Mouse (Mus musculus) heart, embryonic 15.5 days (tissue): ENCODE data around the gene Arl2. TPM values are rescaled to one million over a fixed set of nuclear protein-coding genes. Genes with fewer than 3 reads are reported as not detected.

Experiments
- ATAC-seq: fragments of 200-750 bp; cut with Nextera tagmentation; replicated peaks from 2 replicates; pipeline ENCODE4 v1.8.0; 2017; ENCODE audit warnings: low read depth, moderate TSS enrichment; ENCODE audit not compliant: insufficient number of reproducible peaks, insufficient read depth, low FRiP score
- H3K27ac ChIP-seq: fragments of 300-500 bp; sonication (generic); 2 replicates; pipeline ENCODE4 v1.5.1; 2015; ENCODE audit warnings: mild to moderate bottlenecking, inconsistent platforms
- H3K27me3 ChIP-seq: fragments of 300-500 bp; sonication (generic); 2 replicates; pipeline ENCODE4 v1.6.1; 2015; ENCODE audit warnings: inconsistent platforms
- H3K36me3 ChIP-seq: fragments of 300-500 bp; sonication (generic); 2 replicates; pipeline ENCODE4 v1.6.1; 2015; ENCODE audit warnings: mild to moderate bottlenecking, inconsistent platforms
- H3K4me1 ChIP-seq: fragments of 300-500 bp; sonication (generic); replicated peaks from 2 replicates; pipeline ENCODE4 v1.6.1; 2015; ENCODE audit warnings: inconsistent platforms
- H3K4me2 ChIP-seq: fragments of 300-500 bp; sonication (generic); 2 replicates; pipeline ENCODE4 v1.6.1; 2015; ENCODE audit warnings: inconsistent platforms, mild to moderate bottlenecking, moderate library complexity
- H3K4me3 ChIP-seq: fragments of 300-500 bp; sonication (generic); 2 replicates; pipeline ENCODE4 v1.5.1; 2015; ENCODE audit warnings: mild to moderate bottlenecking, inconsistent platforms
- H3K9ac ChIP-seq: fragments of 300-500 bp; sonication (generic); 2 replicates; pipeline ENCODE4 v1.6.1; 2015; ENCODE audit warnings: mild to moderate bottlenecking, inconsistent platforms
- H3K9me3 ChIP-seq: fragments of 300-500 bp; sonication (generic); replicated peaks from 2 replicates; pipeline ENCODE4 v1.6.1; 2016; ENCODE audit warnings: inconsistent platforms
- WGBS: fragments of 180-500 bp; shearing (Covaris S2); methylation state at CpG from one replicate; pipeline ENCODE4 v1.1.7; 2015; ENCODE audit warnings: mixed read lengths; 5-methylcytosine and 5-hydroxymethylcytosine counted together
- polyA plus RNA-seq: library from polyadenylated mRNA; unstranded; fragments of >200 nt; fragmentation: Nextera tagmentation; extraction: Ambion mirVana; gene quantifications from 2 replicates; pipeline ENCODE4 v1.2.1, GENCODE M21; 2015

Gene Arl2
- polyA plus RNA-seq, 1 experiment from 2014 or later, result 74.7 TPM

DNA sequence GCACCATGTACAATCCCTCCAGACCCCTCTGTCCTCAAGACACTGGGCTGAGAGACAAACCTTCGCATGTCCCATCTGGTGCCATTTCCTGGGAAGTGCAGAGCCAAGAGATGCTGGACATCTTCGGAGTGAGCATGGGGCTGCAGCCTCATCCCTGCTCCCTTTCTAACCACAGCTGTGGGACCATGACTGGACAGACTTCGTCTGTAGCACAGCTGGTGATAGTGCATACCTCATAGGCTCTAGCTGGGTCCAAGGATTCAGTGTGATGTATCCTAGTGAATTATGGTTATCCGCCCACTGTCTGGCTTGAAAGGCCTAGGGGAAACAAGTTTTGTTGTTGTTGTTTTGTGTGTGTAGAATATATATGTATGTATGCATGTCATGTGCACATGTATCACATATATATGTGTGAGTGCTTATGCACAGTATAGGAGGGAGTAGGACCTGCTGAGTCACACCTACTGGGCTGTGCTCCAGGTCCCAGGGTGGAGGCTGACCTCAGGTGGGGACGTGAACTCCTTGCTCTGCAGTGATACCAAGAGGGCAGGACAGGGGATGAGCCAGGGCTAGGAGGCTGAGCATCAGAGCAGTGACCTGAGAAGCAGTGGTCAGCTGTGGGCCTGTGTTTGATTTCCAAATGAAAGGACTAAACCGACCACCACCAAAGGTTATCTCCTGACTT is 39.0 kb downstream of the Arl2 start:
- ATAC-seq, result no peak
- no peak overlapping the region for H3K27ac ChIP-seq
- H3K4me2 ChIP-seq, result no peak overlapping the region
- H3K9ac ChIP-seq, result no peak overlapping the region
- no peaks in the 10 kb centered on the region for H3K9me3 ChIP-seq
- H3K36me3 ChIP-seq, result no peaks in the 10 kb centered on the region
- 70% methylated on average over 6 of the region's 6 CpGs for WGBS
- no peaks in the 10 kb centered on the region for H3K27me3 ChIP-seq
- H3K4me3 ChIP-seq, result no peak overlapping the region
- no peaks in the 10 kb centered on the region for H3K4me1 ChIP-seq

DNA sequence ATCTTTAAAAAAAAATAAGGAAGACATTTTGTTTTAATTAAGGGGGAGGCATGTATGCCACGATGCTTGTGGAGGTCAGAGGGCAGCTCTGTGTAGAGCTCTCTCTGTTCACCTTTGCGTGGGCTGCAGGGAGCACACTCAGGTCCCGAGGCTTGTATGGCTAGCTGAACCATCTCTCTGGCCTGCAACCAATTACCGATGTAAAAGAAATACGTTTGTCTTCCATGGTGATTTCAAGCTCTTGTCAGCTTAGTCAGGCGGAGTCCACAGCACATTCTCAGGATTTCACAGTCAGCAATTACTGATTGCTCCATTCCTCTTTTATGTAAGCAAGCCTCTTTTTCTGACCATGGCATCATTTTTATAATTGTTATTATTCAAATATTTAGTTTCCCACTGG is 40.2 kb downstream of the Arl2 start:
- no peak overlapping the region for H3K27ac ChIP-seq
- no peak overlapping the region for H3K4me2 ChIP-seq
- no peak overlapping the region for H3K9ac ChIP-seq
- H3K27me3 ChIP-seq, result no peaks in the 10 kb centered on the region
- H3K4me1 ChIP-seq, result no peaks in the 10 kb centered on the region
- no peak overlapping the region for H3K4me3 ChIP-seq
- ATAC-seq, result no peak
- WGBS, result 73% methylated on average over 6 of the region's 6 CpGs
- no peaks in the 10 kb centered on the region for H3K36me3 ChIP-seq
- no peaks in the 10 kb centered on the region for H3K9me3 ChIP-seq

DNA sequence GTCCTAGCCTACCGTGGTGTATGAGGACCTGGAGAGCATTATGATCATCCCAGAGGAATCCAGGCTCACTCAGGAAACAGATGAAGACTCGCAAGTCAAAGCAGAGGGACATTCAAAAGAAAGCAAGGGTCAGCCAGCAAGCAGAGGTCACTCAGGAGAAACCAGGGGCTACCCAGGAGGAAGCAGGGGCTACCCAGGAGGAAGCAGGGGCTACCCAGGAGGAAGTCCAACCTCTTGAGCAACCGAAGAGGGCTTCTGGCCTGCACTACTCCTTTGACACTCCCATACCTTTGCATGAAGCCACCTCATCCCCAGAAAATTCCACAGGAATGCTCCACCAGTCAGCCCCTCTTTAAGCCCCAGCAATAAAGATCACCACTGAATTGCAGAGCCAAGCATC is 43.5 kb downstream of the Arl2 start:
- no peak for ATAC-seq
- Histone ChIP-seq H3K4me3 (no peak overlapping the region), H3K27ac (no peak overlapping the region), H3K4me1 (no peaks in the 10 kb centered on the region), H3K9me3 (no peaks in the 10 kb centered on the region), H3K36me3 (0 out of 2 replicates have a peak, but pooled peaks cover 6% of the 10 kb centered on the region), H3K9ac (no peak overlapping the region), H3K27me3 (no peaks in the 10 kb centered on the region), H3K4me2 (no peak overlapping the region)
- WGBS, result 75% methylated on average over 3 of the region's 3 CpGs

DNA sequence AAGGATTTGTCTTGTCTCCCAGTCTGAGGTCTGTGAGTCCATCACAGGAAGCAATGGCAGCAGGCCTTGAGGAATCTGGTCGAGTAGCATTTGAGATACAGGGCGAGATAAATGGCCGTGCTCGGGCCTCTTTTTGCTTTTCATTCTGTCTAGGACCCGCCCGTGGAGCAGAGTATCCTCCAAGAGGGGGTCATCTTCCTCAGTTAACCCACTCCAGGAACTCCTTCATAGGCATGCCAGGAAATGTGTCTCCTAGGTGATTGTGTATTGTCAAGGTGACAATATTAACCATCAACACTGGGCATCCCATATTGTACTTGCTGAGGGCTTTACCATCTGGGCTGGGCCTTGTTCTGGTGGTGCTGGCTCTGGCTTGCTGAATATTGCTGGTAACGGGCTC is 47.2 kb downstream of the Arl2 start, which contains the start of gene AC131692.1:
AC131692.1 (plus strand) TSS at position 301 of the 400 bp plus-strand sequence.
- Histone ChIP-seq H3K4me2 (no peak within 1 kb of the TSS), H3K27ac (no peak within 1 kb of the TSS), H3K4me1 (no peaks in the 10 kb centered on the region), H3K27me3 (no peaks in the 10 kb centered on the region), H3K9ac (no peak within 1 kb of the TSS), H3K9me3 (no peaks in the 10 kb centered on the region), H3K36me3 (peaks cover 30% of the 10 kb centered on the region), H3K4me3 (no peak within 1 kb of the TSS)
- 87% methylated on average over 7 of the region's 7 CpGs for WGBS
- no peak for ATAC-seq

DNA sequence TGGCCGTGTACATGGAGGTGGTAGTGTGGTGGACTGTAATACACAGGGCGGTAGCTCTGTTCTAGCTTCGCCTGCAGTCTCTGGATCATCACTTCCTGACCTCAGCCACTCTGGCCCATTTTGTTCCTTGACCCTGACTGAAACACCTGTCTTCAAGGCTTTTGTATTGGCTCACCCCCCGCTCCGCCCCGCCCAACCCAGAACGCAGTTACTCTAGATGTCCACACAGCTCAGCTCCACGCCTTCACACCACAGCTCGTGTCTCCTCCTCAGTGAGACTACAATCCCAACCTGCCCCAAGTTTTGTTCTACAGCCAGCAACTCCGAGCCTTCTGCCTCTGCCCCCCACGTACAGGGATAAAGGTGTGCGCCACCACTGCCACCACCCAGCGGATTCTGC is 52.5 kb downstream of the Arl2 start:
- peaks cover 18% of the 10 kb centered on the region for H3K4me1 ChIP-seq
- no peaks in the 10 kb centered on the region for H3K27me3 ChIP-seq
- 93% methylated on average over 13 of the region's 13 CpGs for WGBS
- peaks cover 36% of the 10 kb centered on the region for H3K36me3 ChIP-seq
- no peak overlapping the region for H3K9ac ChIP-seq
- no peak overlapping the region for H3K4me2 ChIP-seq
- H3K4me3 ChIP-seq, result no peak overlapping the region
- no peaks in the 10 kb centered on the region for H3K9me3 ChIP-seq
- ATAC-seq, result no peak
- no peak overlapping the region for H3K27ac ChIP-seq

DNA sequence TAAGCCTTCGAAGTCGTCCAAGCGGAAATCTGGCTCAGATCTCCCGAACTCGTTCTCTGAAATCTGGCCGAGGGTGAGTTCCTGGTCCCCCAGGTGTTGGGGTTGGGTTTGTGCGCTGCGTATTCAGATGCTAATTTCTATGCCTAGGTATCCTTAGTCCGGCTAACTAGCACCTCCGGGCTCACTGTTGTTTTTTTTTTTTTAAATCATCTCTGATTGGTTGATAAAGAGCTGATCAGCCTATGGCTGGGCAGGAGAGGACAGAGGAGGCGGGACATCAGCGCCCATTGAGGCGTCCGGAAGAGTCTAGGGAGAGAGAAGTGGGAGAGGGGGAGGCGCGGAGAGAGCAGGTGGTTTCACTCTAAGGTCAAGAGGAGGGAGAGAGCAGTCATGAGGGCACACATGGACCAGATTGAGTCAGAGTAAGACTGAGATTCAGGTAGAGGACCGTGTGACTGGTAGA is 55.9 kb downstream of the Arl2 start:
- WGBS, result under 1% methylated on average over 17 of the region's 17 CpGs
- Histone ChIP-seq H3K9ac (peak overlapping the region; percentile 72), H3K27me3 (no peaks in the 10 kb centered on the region), H3K4me1 (peaks cover 23% of the 10 kb centered on the region), H3K36me3 (peaks cover 43% of the 10 kb centered on the region), H3K9me3 (no peaks in the 10 kb centered on the region), H3K27ac (peak overlapping the region; percentile 66), H3K4me2 (peak overlapping the region; percentile 94), H3K4me3 (peak overlapping the region; percentile 87)
- ATAC-seq, result peak; percentile 54

DNA sequence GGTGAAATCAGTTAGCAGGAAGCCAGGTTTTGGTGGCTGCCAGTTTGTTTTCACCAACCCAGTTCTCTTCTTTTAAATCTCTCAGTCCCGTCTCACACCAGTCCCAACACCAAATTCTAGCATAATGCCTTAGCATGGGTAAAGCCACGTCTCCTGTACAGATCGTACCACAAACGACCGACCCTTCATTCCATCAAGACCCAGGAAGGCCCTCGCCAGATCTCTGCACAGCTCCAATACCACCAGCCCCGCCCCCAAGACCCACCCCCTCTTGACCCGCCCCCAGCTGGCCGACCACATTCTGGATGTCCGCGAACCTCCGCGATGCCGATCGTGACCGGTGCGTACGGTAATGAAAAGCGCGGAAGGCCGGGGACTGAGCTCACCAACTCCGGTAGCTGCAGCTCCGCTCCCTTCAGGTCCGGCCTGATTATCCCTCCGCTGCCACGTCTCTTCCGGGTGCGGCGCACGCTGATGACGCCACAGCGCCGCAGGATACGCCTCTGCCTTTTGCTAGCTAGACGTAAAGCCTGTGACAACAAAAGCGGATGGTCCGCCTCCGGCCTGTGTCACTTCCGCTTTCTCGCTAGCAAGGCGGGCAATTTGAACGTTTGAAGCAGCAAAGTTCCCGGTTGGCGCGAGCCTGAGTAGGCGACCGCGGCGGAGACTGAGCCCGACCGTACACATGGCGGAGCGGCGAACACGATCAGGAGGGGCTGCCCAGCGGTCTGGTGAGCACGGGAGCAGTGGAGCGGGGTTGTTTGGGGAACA is 56.7 kb downstream of the Arl2 start, which contains the start of the genes Zfpl1 and Cdca5:
Zfpl1 (minus strand) TSS at position 479 of the 771 bp plus-strand sequence.
Cdca5 (plus strand) TSS at position 506 of the 771 bp plus-strand sequence.
- Histone ChIP-seq H3K9ac (peak within 1 kb of the TSS; percentile 72), H3K36me3 (peaks cover 41% of the 10 kb centered on the region)

More for the DNA sequence above, 56.7 kb downstream of the Arl2 start, which contains the start of the genes Zfpl1 and Cdca5:
- WGBS, result under 1% methylated on average over 58 of the region's 58 CpGs
- Histone ChIP-seq H3K27ac (peak within 1 kb of the TSS; percentile 66), H3K4me1 (peaks cover 23% of the 10 kb centered on the region), H3K27me3 (no peaks in the 10 kb centered on the region), H3K9me3 (no peaks in the 10 kb centered on the region), H3K4me3 (peak within 1 kb of the TSS; percentile 87), H3K4me2 (peak within 1 kb of the TSS; percentile 94)
- ATAC-seq, result peak; percentile 88

Other genes with a start within 250 kb of the Arl2 start
- 1.2 and 2.0 TPM in 2 replicates for gene Tigd3, start 247.4 kb downstream of the Arl2 start, polyA plus RNA-seq
- gene Dpf2, start 228.5 kb downstream of the Arl2 start, polyA plus RNA-seq, result 81.9 and 106 TPM in 2 replicates
- gene Cdc42ep2, start 216.7 kb downstream of the Arl2 start, polyA plus RNA-seq, result 10.4 and 13.0 TPM in 2 replicates
- 35.8 and 48.9 TPM in 2 replicates for gene Pola2, start 177.3 kb downstream of the Arl2 start, polyA plus RNA-seq
- not detected in 2 replicates for gene Slc22a20, start 155.4 kb downstream of the Arl2 start, polyA plus RNA-seq
- gene Capn1, start 125.7 kb downstream of the Arl2 start, polyA plus RNA-seq, result 6.6 and 10.0 TPM in 2 replicates
- gene Syvn1, start 95.0 kb downstream of the Arl2 start, polyA plus RNA-seq, result 14.5 and 19.2 TPM in 2 replicates
- 54.5 and 55.3 TPM in 2 replicates for gene Mrpl49, start 83.8 kb downstream of the Arl2 start, polyA plus RNA-seq
- 434 and 453 TPM in 2 replicates for gene Fau, start 83.7 kb downstream of the Arl2 start, polyA plus RNA-seq
- gene Znhit2, start 80.4 kb downstream of the Arl2 start, polyA plus RNA-seq, result 19.3 and 25.6 TPM in 2 replicates
- 5.4 and 11.3 TPM in 2 replicates for gene Tm7sf2, start 73.2 kb downstream of the Arl2 start, polyA plus RNA-seq
- gene Vps51, start 64.3 kb downstream of the Arl2 start, polyA plus RNA-seq, result 35.6 and 51.9 TPM in 2 replicates
- not detected in 2 replicates for gene Tmem262, start 61.5 kb downstream of the Arl2 start, polyA plus RNA-seq
- 0.48 and 1.3 TPM in 2 replicates for gene Gm28374, start 59.3 kb downstream of the Arl2 start, polyA plus RNA-seq
- 39.1 and 53.1 TPM in 2 replicates for gene Zfpl1, start 56.6 kb downstream of the Arl2 start, polyA plus RNA-seq
- 19.6 and 27.2 TPM in 2 replicates for gene Cdca5, start 56.6 kb downstream of the Arl2 start, polyA plus RNA-seq
- 0.20 and 0.38 TPM in 2 replicates for gene AC131692.1, start 47.1 kb downstream of the Arl2 start, polyA plus RNA-seq
- 0.21 and 0.36 TPM in 2 replicates for gene Naaladl1, start 35.8 kb downstream of the Arl2 start, polyA plus RNA-seq
- 28.1 and 38.1 TPM in 2 replicates for gene Sac3d1, start 22.9 kb downstream of the Arl2 start, polyA plus RNA-seq
- 19.8 and 25.9 TPM in 2 replicates for gene Snx15, start 13.2 kb downstream of the Arl2 start, polyA plus RNA-seq
- 0.23 TPM in 1 of 2 replicates, not detected in the other for gene Batf2, start 565 bp downstream of the Arl2 start, polyA plus RNA-seq
- not detected in 2 replicates for gene Majin, start 42.8 kb upstream of the Arl2 start, polyA plus RNA-seq
- gene Gpha2, start 84.8 kb upstream of the Arl2 start, polyA plus RNA-seq, result 0.57 TPM in 1 of 2 replicates, not detected in the other
- gene Ppp2r5b, start 94.3 kb upstream of the Arl2 start, polyA plus RNA-seq, result 21.4 and 28.1 TPM in 2 replicates
- gene Atg2a, start 100.1 kb upstream of the Arl2 start, polyA plus RNA-seq, result 6.7 and 10.0 TPM in 2 replicates
- 54.1 and 66.8 TPM in 2 replicates for gene Ehd1, start 135.2 kb upstream of the Arl2 start, polyA plus RNA-seq
- 0.30 and 0.60 TPM in 2 replicates for gene Cdc42bpg, start 164.9 kb upstream of the Arl2 start, polyA plus RNA-seq
- 36.1 and 50.6 TPM in 2 replicates for gene Men1, start 193.4 kb upstream of the Arl2 start, polyA plus RNA-seq
- gene Map4k2, start 199.6 kb upstream of the Arl2 start, polyA plus RNA-seq, result 12.6 and 17.9 TPM in 2 replicates
- 79.0 and 98.4 TPM in 2 replicates for gene Sf1, start 222.1 kb upstream of the Arl2 start, polyA plus RNA-seq
- gene Pygm, start 242.9 kb upstream of the Arl2 start, polyA plus RNA-seq, result 282 and 297 TPM in 2 replicates